Mouse (Mus musculus): ENCODE measurements around the gene Gm20388.

DNA sequence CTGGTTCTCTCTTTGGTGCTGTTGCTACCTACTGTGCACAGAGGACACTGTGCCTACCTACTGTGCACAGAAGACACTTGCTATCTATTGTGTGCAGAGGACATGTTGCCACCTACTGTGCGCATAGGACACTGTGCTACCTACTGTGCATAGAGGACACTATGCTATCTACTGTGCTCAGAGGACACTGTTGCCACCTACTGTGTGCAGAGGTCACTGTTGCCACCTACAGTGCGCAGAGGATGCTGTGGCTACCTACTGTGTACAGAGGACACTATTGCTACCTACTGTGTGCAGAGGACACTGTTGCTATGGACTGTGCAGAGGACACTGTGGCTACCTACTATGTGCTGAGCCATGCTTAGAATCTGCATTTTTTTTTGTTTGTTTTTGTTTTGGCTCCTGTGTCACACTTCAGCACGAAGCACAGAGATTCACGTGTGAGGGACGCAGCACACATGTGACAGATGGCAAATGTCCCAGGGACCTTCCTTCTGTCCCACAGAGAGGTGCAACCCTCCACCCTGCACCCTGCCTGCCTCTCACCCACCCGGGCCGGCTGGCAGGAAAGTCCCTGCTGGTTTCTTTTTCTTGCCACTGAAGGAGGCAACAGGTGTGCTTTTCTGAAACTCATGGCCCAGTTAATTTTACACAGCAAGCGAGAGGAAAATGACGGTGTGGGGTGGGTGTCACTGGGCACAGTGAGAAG, 886.5 kb downstream of the Gm20388 start:
- TF ChIP-seq GATA1 (IDR thresholded peaks at IDR 0.05; ENCODE audit: low read length) (no peak), TAL1 (IDR thresholded peaks at IDR 0.05; ENCODE audit: low read length) (no peak)

All from erythroblast, embryonic 14.5 days (primary cell).